Mouse (Mus musculus) forebrain, embryonic 14.5 days (tissue): ENCODE results near the gene Zfhx3. TPM values are rescaled to one million over a fixed set of nuclear protein-coding genes. Genes with fewer than 3 reads are reported as not detected.

Experiments
- ATAC-seq: fragments of 200-750 bp; cut with Nextera tagmentation; 2 replicates; pipeline ENCODE4 v1.8.0; 2017; ENCODE audit warnings: mild to moderate bottlenecking, moderate library complexity
- DNase-seq: peaks from one replicate; pipeline ENCODE4 v3.0.0-alpha.2; 2015; ENCODE audit warnings: low spot score
- H3K27ac ChIP-seq: fragments of 300-500 bp; sonication (generic); 2 replicates; pipeline ENCODE4 v1.5.1; 2014; ENCODE audit warnings: low read depth, mild to moderate bottlenecking, control low read depth, low read length, moderate library complexity
- H3K27me3 ChIP-seq: fragments of 300-500 bp; sonication (generic); replicated peaks from 2 replicates; pipeline ENCODE4 v1.6.1; 2014; ENCODE audit warnings: low read length, control low read depth, mixed read lengths; ENCODE audit not compliant: control insufficient read depth, insufficient read depth
- H3K36me3 ChIP-seq: fragments of 300-500 bp; sonication (generic); 2 replicates; pipeline ENCODE4 v1.6.1; 2014; ENCODE audit warnings: low read length, control low read depth; ENCODE audit not compliant: control insufficient read depth, insufficient read depth
- H3K4me1 ChIP-seq: fragments of 300-500 bp; sonication (generic); 2 replicates; pipeline ENCODE4 v1.6.1; 2014; ENCODE audit warnings: antibody characterized with exemption, low read length, control low read depth; ENCODE audit not compliant: control insufficient read depth, insufficient read depth
- H3K4me2 ChIP-seq: fragments of 300-500 bp; sonication (generic); 2 replicates; pipeline ENCODE4 v1.6.1; 2014; ENCODE audit warnings: mild to moderate bottlenecking, control low read depth, low read length
- H3K4me3 ChIP-seq: fragments of 300-500 bp; sonication (generic); 2 replicates; pipeline ENCODE4 v1.5.1; 2014; ENCODE audit warnings: low read depth, low read length, control low read depth
- H3K9ac ChIP-seq: fragments of 300-500 bp; sonication (generic); 2 replicates; pipeline ENCODE4 v1.6.1; 2014; ENCODE audit warnings: mild to moderate bottlenecking, low read length, control low read depth, moderate library complexity
- H3K9me3 ChIP-seq: fragments of 300-500 bp; sonication (generic); replicated peaks from 2 replicates; pipeline ENCODE4 v1.6.1; 2016; ENCODE audit warnings: low read length, control low read depth, mixed read lengths; ENCODE audit not compliant: control insufficient read depth
- WGBS: fragments of 180-500 bp; shearing (Covaris S2); extraction: QIAGEN DNeasy Blood & Tissue Kit; methylation state at CpG from one replicate; pipeline ENCODE4 v1.1.7; 2014; 5-methylcytosine and 5-hydroxymethylcytosine counted together
- polyA plus RNA-seq: library from polyadenylated mRNA; unstranded; fragments of >200 nt; fragmentation: Nextera tagmentation; extraction: Ambion mirVana; gene quantifications from 2 replicates; pipeline ENCODE4 v1.2.1, GENCODE M21; 2014

The Zfhx3 gene
- polyA plus RNA-seq, 1 experiment from 2014 or later, result 11.7 TPM

DNA sequence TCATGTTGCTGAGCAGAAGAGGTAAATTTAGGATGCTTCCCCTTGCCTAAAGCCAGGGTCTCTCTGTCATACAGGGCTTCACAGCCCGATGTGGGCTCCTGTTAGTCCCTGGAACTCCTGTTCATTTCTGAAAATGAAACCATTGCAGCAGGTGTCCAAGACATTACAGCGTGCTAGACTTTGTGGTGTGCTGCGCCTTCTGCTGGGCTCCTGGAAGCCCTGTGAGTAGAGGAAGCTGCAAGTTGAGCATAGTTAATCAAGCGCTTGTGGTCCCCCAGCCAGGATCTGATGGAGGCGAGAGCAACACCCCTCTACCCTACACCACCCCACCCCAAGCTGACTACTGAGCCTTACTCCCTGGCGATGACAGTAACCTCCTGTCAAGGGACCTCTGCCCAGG, 980.7 kb downstream of the Zfhx3 start:
- H3K27me3 ChIP-seq, result no peaks in the 10 kb centered on the region
- no peaks in the 10 kb centered on the region for H3K36me3 ChIP-seq
- H3K27ac ChIP-seq, result no peak overlapping the region
- no peaks in the 10 kb centered on the region for H3K9me3 ChIP-seq
- no peak overlapping the region for H3K9ac ChIP-seq
- H3K4me1 ChIP-seq, result no peaks in the 10 kb centered on the region
- no peak overlapping the region for H3K4me3 ChIP-seq
- no peak overlapping the region for H3K4me2 ChIP-seq
- 92% methylated on average over 6 of the region's 6 CpGs for WGBS
- ATAC-seq, result no peak
- DNase-seq, result no peak

DNA sequence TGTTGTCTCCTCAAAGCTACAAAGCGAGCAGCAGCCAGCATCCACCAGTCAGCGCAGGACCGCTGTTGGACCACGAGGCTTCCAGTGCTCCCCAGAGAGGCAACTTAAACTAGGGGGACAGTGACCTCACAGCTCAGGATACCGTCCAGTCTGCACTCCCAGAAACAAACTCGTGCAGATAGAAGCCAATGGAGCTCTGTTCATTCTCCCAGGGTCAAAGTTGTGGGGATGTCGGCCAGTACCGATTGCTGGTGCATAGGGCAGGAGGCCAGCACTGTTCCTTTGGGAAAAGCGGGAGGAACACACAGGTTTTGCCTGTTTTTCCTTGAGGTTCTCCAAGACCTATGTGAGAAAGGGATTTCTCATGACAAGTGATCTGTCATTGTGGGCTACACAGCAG, 982.1 kb downstream of the Zfhx3 start:
- no peak for DNase-seq
- no peak overlapping the region for H3K9ac ChIP-seq
- 91% methylated on average over 9 of the region's 9 CpGs for WGBS
- no peaks in the 10 kb centered on the region for H3K27me3 ChIP-seq
- no peaks in the 10 kb centered on the region for H3K9me3 ChIP-seq
- no peak overlapping the region for H3K4me3 ChIP-seq
- H3K4me1 ChIP-seq, result no peaks in the 10 kb centered on the region
- no peaks in the 10 kb centered on the region for H3K36me3 ChIP-seq
- H3K27ac ChIP-seq, result no peak overlapping the region
- ATAC-seq, result no peak
- H3K4me2 ChIP-seq, result no peak overlapping the region

DNA sequence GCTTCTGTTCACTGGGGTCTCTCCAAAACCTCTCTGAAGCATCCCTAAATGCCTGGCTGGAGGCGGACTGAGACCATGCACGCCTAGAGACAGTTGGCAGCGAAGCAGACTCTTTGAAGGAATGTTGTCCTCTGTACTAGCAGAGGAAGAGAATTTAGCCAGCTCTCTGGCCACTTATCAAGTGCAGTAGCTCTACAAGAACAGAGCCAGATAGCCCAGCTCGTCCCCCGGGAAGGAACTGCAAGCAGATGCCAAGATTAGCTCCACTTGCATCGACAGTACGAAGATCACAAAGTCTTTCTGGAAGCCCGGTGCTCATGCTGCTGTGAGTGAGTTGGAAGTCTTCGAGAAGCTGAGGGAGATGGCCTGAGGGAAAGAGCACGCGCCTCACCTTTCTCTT, 983.7 kb downstream of the Zfhx3 start:
- Histone ChIP-seq H3K27ac (no peak overlapping the region), H3K9me3 (no peaks in the 10 kb centered on the region), H3K27me3 (no peaks in the 10 kb centered on the region), H3K4me2 (no peak overlapping the region), H3K36me3 (no peaks in the 10 kb centered on the region), H3K4me1 (no peaks in the 10 kb centered on the region), H3K4me3 (no peak overlapping the region), H3K9ac (no peak overlapping the region)
- ATAC-seq, result no peak
- DNase-seq, result no peak
- 79% methylated on average over 11 of the region's 11 CpGs for WGBS

DNA sequence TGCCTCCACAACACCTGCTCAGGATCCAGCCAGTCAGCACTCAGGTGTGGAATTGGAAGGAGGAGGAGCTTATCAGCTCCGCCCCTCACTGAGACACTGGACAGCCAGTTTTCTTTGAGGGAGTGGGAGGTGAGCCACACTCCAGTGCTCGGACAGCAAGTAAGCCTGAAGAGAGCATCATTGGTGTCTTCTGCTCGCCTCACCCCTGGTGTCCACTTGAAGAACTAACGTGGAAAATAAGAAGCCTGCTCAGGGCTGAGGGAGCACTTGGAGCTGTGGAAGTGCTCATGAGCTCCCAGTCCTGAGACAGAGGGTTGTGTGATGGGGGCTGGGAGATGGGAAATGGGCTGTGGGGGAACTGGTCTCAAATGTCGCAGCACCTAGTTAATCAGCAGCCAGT, 988.2 kb downstream of the Zfhx3 start:
- ATAC-seq (no peak), DNase-seq (no peak)
- Histone ChIP-seq H3K4me1 (peaks cover 14% of the 10 kb centered on the region), H3K9me3 (no peaks in the 10 kb centered on the region), H3K27me3 (no peaks in the 10 kb centered on the region), H3K9ac (no peak overlapping the region), H3K4me3 (no peak overlapping the region), H3K27ac (no peak overlapping the region), H3K36me3 (peaks cover 13% of the 10 kb centered on the region), H3K4me2 (no peak overlapping the region)
- WGBS, result 76% methylated on average over 5 of the region's 5 CpGs

DNA sequence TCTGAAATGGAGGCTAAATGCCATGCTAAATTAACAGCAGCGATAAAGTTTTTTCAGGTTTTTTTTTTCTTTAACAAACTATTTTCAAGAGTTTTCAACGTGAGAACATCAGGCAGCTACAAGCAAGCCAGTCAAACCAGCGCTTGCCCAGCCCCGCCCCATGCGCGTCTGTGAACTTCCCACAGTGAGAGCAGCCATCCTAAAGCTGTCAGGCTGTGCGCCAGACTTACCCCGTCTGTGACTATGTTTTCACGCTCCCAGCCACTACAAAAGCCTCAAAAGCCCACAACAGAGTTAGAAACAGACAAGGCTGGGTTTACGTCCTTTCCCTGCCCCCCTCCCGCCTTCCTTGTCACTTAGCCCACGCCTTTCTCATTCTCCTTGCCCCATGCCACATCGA, 989.4 kb downstream of the Zfhx3 start:
- Histone ChIP-seq H3K27ac (peak overlapping the region; percentile 21; the same call in 1 of the 2 replicates), H3K9ac (no peak overlapping the region), H3K27me3 (no peaks in the 10 kb centered on the region), H3K4me1 (peaks cover 22% of the 10 kb centered on the region), H3K4me3 (no peak overlapping the region), H3K4me2 (peak overlapping the region; percentile 18), H3K36me3 (peaks cover 15% of the 10 kb centered on the region), H3K9me3 (no peaks in the 10 kb centered on the region)
- peak; percentile 81 for DNase-seq
- WGBS, result 22% methylated on average over 13 of the region's 13 CpGs
- ATAC-seq, result peak; percentile 75

DNA sequence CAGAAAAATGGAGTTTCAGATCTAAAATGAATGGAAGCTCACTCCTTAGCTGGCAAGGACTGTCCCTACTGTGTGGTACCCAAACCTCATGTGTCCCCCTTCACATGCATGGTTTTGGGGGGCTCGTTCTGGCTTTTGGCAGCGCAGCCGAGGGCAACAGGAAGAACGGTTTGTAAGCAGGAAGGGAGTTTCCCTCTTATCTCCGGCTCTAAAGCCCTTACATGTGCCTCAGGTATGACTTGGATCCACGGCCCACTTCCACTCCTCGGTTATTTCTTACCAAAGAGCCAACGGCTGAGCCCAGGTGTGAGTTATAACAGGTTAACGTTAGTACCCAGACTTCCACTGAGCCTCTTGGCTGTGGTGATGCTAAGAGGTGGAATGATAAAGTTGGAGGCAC, 990.3 kb downstream of the Zfhx3 start:
- peaks cover 26% of the 10 kb centered on the region for H3K4me1 ChIP-seq
- no peak for ATAC-seq

DNA sequence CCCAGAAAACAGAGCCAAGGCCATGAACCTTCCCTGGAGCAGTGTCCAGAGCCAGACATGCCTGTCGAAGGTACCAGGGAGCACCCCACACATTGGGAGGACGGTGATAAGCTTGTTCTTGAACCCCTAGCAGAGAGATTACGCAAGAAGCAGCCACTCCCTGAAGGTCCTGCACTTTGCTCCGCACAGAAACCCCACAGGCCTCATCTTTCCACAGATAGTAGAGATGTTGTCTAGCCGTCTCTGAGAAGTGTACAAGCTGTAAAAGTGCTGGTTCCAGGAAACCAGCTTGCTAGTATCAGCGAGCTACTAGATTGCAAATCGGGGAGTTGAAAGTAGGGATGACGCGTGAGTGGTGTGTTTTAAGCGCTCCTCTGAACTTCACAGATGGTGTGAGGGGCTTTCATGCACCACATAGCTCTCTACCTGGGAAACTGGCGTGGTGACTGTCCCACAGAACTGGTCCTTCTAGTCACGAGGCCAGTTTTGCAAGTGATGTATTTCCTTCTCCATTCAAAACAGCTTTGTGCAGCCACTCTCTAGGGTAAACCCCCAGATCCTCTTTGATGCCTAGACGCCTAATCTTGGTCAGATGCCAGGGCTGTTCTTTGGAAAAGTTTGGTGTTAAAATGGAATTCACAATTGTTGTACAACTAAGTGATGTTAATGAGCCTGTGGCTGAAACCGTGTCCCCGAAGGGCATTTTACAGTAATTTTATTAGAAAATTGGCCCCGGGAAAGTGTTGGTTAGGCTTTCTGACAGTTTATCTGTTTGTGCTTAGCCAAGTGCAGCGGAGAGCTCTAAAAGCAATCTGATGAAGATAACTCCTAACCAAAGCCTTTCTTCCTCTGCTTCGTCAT, 993.6 kb downstream of the Zfhx3 start:
- no peak overlapping the region for H3K4me2 ChIP-seq
- no peak for ATAC-seq
- 54% methylated on average over 18 of the region's 18 CpGs for WGBS
- H3K36me3 ChIP-seq, result peaks cover 15% of the 10 kb centered on the region
- H3K4me3 ChIP-seq, result no peak overlapping the region
- no peaks in the 10 kb centered on the region for H3K27me3 ChIP-seq
- H3K27ac ChIP-seq, result peak overlapping the region; percentile 55; the same call in 1 of the 2 replicates
- DNase-seq, result peak; percentile 66
- peaks cover 26% of the 10 kb centered on the region for H3K4me1 ChIP-seq
- H3K9me3 ChIP-seq, result no peaks in the 10 kb centered on the region
- no peak overlapping the region for H3K9ac ChIP-seq

More for the DNA sequence above, 990.3 kb downstream of the Zfhx3 start:
- Histone ChIP-seq H3K27me3 (no peaks in the 10 kb centered on the region), H3K4me2 (no peak overlapping the region), H3K36me3 (peaks cover 15% of the 10 kb centered on the region), H3K4me3 (no peak overlapping the region), H3K27ac (no peak overlapping the region), H3K9me3 (no peaks in the 10 kb centered on the region), H3K9ac (no peak overlapping the region)
- WGBS, result 75% methylated on average over 9 of the region's 9 CpGs
- no peak for DNase-seq

DNA sequence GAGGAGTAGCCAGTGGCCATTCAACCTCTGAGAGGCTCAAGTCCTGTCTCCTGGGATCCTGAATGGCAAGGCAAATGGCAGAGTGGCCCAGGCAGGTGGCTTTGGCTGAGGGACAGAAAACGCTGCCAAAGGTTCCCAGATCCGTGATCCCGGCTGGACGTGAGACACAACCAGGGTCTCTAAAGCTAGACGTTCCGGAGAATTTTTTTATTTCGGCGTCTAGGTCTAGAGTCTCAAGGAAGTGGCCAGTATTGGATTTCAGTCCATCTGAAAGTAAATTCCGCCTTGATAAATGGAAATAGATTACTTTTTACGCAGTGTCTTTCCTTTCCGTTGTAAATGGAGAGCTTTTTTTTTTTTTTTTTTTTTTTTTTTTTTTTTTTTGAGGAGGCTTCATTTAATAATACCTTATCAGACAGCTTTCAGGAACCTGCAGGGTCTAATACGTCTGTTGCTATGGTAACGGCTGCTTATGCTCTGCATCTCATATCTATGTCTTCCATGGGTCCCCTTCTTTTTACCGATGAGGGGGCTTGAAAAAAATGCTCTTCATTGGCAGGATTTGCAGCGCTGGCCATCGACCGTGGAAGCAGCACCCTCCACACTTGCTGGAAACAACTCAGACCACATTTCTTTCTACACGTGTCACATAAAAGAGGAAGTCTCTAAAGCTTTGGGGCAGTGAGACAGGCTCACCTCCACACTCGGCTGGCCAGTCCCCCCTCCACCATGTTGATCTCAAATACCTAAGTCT, 994.4 kb downstream of the Zfhx3 start:
- DNase-seq, result peak; percentile 83
- 49% methylated on average over 19 of the region's 19 CpGs for WGBS
- Histone ChIP-seq H3K4me2 (no peak overlapping the region), H3K4me1 (peaks cover 22% of the 10 kb centered on the region), H3K36me3 (peaks cover 15% of the 10 kb centered on the region), H3K27me3 (no peaks in the 10 kb centered on the region), H3K4me3 (no peak overlapping the region), H3K9ac (no peak overlapping the region), H3K27ac (peak overlapping the region; percentile 55; the same call in 1 of the 2 replicates), H3K9me3 (no peaks in the 10 kb centered on the region)
- no peak for ATAC-seq
